Mouse (Mus musculus) CD4-positive, CD25-positive, alpha-beta regulatory T cell, adult 4 months (primary cell): ENCODE measurements around the gene Gramd2. TPM values are rescaled to one million over a fixed set of nuclear protein-coding genes. Genes with fewer than 3 reads are reported as not detected.

Experiments used
- ATAC-seq: one replicate; pipeline ENCODE4 v1.8.0; 2017
- polyA plus RNA-seq, 2 experiments: library from polyadenylated mRNA; unstranded; fragments of 100-300 nt; shearing (Covaris generic); gene quantifications; one replicate each; pipeline ENCODE4 v1.2.1; 2017

Gene Gramd2
- not detected for polyA plus RNA-seq

- no peak for ATAC-seq
Observed at GRCm38 (mm10) chr9:59679678-59680533, at the start of gene Gramd2. TSS of gene Gramd2 (plus strand) at chr9:59680144.

- no peak for ATAC-seq
Observed at GRCm38 (mm10) chr9:59638372-59638771, 41.6 kb upstream of the Gramd2 start.

DNA sequence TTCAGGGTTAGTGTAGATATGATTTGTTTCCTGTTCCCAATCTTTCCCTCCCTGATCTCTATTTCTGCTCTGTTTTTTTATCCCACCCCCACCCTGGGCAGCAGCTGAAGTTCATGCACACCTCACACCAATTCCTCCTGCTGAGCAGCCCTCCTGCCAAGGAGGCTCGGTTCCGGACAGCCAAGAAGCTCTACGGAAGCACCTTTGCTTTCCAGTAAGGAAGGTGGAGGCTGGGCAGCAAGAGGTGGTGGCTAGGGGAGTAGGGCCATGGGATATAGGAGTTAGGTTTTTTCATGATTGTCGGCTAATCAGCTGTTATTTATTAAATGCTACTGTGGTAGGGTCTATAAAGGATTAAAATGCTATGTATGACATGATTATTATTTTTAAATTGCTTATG lies 40.0 kb upstream of the Gramd2 start:
- no peak for ATAC-seq

GRCm38 (mm10) chr9:59641320-59641719 lies 38.6 kb upstream of the Gramd2 start:
- ATAC-seq = no peak

GRCm38 (mm10) chr9:59649911-59650310 lies 30.0 kb upstream of the Gramd2 start:
- no peak for ATAC-seq

GRCm38 (mm10) chr9:59653371-59653770 lies 26.6 kb upstream of the Gramd2 start:
- ATAC-seq = no peak

DNA sequence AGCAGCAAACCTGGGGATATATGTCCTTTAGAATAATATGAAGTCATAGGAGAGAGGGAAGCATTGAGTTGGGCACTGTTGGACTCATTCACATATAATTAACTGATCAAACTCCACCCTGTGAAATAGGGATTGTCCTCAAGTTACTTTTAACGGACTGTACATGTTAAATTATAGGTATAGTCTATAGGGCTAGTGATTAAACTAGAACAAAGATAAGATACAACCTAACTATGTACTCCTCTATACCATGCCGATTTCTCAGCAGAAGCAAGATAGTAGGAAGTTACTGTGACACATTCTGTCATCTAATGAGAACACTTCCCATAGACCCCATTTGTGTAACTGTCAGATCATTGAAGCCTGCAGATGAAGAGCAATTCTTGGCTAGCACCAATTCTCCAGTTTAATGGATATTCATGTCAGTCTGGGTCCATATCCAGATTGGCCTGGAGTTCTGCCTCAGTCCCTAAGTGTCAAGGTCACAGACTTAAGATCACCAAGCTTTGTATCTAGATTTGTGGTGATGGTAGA lies 25.4 kb upstream of the Gramd2 start:
- no peak for ATAC-seq

DNA sequence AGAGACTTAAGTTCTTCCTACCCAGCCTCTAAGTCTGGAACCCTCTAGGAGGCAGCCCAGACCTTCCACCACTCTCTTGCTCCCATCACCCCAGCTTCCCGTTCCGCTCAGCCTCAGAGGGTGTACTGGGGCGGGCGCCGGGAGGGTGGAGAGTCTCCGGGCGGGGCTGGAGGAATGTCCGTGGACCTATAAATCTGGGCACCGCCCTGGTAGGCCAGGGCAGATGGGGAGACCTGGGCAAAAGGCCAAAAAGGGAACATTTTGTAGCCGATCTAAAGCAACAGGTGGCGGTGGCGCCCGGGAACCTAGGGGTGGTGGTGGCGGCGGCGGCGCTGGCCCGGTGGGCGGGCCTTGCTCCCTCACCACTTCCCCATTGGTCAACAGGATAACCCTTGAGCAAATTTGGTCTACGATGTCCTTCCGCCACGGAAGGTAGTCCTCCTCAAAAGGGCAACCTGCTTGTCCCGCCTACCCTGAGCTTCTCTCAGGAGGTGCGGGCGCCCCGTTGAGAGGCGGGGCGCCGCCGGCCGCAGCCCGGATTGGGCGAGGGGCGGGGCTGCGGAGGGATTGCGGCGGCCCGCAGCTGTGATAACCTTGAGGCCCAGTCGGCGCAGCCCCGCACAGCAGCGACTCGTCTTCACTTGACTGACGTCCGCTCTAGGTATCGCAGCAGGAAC lies 23.8 kb upstream of the Gramd2 start, which contains the start of gene Pkm:
Gene Pkm, plus strand, starts transcription at position 411 of the 677 bp plus-strand sequence.
- ATAC-seq = peak; percentile 77

GRCm38 (mm10) chr9:59656635-59657617 lies 23.0 kb upstream of the Gramd2 start:
- peak; percentile 2 for ATAC-seq

DNA sequence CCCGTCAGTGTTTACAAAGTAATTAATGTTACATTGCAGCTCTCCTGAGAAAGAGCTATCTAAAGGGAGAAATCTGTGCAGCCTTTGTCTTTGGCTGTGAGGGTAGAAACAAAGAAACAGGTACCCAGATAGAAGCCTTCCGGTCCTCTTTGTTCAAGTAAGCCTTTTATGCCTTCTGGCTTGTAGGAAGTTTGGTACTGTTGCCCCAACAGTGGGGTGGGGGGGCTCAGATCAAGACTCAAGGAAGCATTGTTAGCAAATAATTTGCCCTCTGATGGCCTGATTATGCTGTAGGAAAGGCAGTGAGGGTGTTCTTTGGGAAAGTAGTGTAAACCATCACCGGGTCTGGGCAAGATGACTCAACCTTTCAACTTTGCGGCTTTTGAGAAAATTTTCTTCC lies 21.8 kb upstream of the Gramd2 start:
- ATAC-seq = no peak

GRCm38 (mm10) chr9:59659036-59660026 lies 20.6 kb upstream of the Gramd2 start:
- peak; percentile 57 for ATAC-seq

DNA sequence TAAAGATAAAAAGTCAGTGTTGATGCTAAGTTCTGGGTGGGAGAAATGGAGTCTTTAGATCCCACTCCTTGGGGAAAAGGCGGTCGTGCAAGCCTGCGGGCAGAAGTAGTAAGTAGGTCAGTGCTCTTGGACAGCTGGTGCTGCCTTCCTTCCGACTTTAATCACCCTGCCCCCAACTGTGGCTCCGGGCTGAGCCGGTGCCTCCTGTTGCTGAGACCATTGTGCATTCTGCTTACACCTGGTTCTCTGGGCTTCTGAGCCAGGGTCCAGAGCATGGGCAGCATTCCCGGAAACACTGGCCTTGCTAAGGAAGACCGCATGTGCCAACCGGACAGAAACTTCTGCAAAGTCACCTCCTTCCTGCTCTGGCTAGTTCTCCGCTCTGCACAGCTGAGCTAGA lies 19.5 kb upstream of the Gramd2 start:
- ATAC-seq = no peak

DNA sequence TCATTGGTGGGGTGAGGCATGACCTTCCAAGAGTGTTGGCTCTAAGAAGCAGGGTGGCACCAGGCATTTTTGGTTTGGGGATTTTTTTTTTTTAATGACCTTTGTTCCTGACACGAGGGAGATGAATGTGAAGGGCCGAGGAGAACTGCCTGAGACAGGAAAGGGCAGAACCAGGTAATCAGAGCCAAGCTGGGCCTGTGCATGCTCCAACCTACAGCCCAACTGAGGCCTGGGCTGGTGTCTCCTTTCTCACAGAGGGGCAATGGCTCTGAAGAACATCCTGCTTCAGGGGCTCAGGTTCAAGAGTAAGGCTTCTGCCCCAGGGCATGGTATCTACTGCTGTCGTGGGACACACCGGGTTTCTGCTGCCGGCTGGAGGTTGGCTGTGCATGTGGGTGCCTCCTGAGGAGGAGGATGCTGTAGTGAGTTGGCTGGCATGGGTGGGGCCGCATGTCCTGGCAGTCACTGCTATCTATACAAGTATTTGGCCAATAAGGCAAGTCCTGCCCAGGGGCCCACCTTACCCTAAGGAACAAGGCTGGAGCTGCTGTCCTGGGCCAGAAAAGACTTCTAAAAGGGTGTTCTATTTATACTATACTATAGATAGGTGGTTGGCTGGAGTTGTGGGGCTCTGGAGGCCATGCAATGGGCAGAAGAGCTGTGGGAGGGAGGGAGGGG lies 18.5 kb upstream of the Gramd2 start:
- no peak for ATAC-seq

DNA sequence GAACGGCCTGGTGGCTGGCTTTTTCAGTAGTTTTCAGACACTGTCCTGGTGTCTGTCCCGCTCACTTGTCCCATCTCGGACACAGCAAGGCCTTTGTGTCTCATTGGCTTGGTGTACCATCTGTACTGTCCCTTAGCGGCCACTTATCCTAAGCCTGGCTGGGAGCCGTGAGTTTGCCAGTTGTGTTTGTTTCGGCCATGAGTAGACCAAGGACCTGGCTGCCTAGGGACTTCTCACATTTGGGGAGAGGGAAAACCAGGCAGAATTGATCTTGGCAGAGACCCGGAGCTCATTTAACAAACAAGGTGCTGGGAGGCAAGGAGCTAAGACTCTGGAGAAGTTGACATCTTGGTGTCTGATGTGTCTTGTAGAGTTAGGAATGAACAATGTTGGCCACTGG lies 16.7 kb upstream of the Gramd2 start:
- no peak for ATAC-seq

DNA sequence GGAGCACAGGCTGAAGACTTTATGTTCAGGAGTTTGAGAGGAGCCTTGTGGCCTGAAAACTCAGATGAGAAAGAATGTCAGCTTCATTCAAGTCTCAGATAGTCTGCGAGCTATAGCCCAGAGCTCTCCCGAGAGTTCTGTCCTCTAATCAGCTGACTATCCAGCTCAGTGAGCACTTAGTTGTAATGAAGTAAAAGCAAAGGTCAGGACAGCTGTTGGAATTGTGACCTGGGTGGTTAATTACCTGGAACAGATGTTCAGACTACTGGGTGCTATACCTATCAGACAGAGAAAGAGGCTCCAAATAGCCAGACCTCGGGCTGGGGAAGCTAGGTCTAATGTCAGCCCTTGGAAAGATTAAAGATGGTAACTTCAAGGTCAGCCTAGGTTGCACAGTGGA lies 16.0 kb upstream of the Gramd2 start:
- no peak for ATAC-seq

DNA sequence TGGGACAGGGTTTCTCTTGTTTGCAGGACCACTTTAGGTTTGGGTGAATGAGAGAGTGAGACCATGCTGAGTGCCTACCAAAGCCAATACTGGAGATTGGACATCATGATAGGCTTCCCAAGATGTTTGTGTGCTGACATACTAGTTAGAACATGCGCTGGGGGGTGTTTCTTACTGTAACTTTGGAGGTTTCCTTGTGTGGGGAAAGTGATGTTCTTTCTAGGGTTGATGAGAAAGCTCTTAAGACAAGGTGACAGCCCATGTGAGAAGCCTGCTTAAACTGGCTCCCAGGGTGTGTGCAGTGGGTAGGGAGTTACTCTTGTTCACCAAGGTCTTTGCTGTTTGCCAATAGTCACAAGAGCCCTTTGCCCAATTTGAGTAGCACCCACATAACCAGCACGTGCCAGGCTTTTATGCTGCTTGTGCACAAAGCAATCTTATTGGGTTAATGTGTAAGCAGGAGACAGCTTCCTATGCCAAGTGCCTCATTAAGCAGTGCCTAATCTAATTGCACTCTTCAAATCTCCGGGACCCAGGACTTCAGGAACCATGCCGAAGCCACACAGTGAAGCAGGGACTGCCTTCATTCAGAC lies 15.2 kb upstream of the Gramd2 start:
- ATAC-seq = no peak

DNA sequence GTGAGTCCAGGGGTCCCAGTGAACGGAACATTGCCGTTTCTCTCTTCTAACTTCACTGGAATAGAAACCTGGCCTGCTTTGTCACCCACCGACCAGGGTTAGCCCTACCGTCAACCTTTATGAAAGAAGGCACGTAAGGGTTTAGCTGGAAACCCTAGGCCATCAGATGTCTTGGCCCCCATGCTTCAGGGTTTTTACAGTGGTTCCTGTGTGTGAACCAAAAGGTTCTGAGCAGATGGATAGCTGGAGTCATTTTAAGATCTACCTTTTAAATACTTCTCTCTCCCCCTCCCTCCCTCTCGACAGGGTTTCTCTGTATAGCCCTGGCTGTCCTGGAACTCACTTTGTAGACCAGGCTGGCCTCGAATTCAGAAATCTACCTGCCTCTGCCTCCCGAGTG lies 13.9 kb upstream of the Gramd2 start:
- no peak for ATAC-seq

GRCm38 (mm10) chr9:59666813-59667212 lies 13.1 kb upstream of the Gramd2 start:
- ATAC-seq = no peak

- ATAC-seq = no peak
Observed at GRCm38 (mm10) chr9:59667250-59667649, 12.7 kb upstream of the Gramd2 start.

GRCm38 (mm10) chr9:59667904-59668303 lies 12.0 kb upstream of the Gramd2 start:
- no peak for ATAC-seq
